Mouse (Mus musculus) erythroblast, embryonic 14.5 days (primary cell): Measurements from ENCODE around the gene Pth1r. TPM values are rescaled to one million over a fixed set of nuclear protein-coding genes. Genes with fewer than 3 reads are reported as not detected.

Source experiments
- H3K27me3 ChIP-seq: 2 replicates; pipeline ENCODE4 v1.6.1; 2012; ENCODE audit warnings: inconsistent platforms; ENCODE audit not compliant: control insufficient read depth
- H3K36me3 ChIP-seq: 2 replicates; pipeline ENCODE4 v1.6.1; 2012; ENCODE audit warnings: mild to moderate bottlenecking, inconsistent platforms; ENCODE audit not compliant: control insufficient read depth
- H3K4me1 ChIP-seq: 2 replicates; pipeline ENCODE4 v1.6.1; 2012; ENCODE audit warnings: inconsistent platforms; ENCODE audit not compliant: control insufficient read depth
- H3K4me3 ChIP-seq: replicated peaks from 2 replicates; pipeline ENCODE3; 2012; ENCODE audit warnings: moderate library complexity, mild to moderate bottlenecking, inconsistent platforms
- H3K9me3 ChIP-seq: 2 replicates; pipeline ENCODE4 v1.6.1; 2012; ENCODE audit warnings: low read length, inconsistent platforms, mixed read lengths; ENCODE audit not compliant: control insufficient read depth
- GATA1 ChIP-seq: IDR thresholded peaks from 2 replicates; pipeline ENCODE4 v1.6.1; 2012; ENCODE audit warnings: low read length, inconsistent platforms, mixed read lengths
- TAL1 ChIP-seq: IDR thresholded peaks from 3 replicates; pipeline ENCODE4 v1.6.1; 2012; ENCODE audit warnings: low read length, inconsistent platforms, mixed read lengths
- polyA plus RNA-seq: library from polyadenylated mRNA; stranded (reverse); fragments of >175 nt; gene quantifications from 2 replicates; pipeline ENCODE4 v1.2.3, GENCODE M21; 2012

Gene Pth1r
- polyA plus RNA-seq, 1 experiment, result not detected

GRCm38 (mm10) chr9:110753773-110754172 is 6.8 kb upstream of the Pth1r start:
- Histone ChIP-seq H3K27me3 (0 out of 2 replicates have a peak, but pooled peaks cover 2% of the 10 kb centered on the region), H3K4me1 (peaks cover 30% of the 10 kb centered on the region), H3K36me3 (no peaks in the 10 kb centered on the region), H3K4me3 (no peak overlapping the region), H3K9me3 (no peaks in the 10 kb centered on the region)
- no peak for TF ChIP-seq GATA1
- no peak for TF ChIP-seq TAL1

- peaks cover 30% of the 10 kb centered on the region for H3K4me1 ChIP-seq
- peaks cover 4% of the 10 kb centered on the region; the same call in 1 of the 2 replicates for H3K27me3 ChIP-seq
- no peaks in the 10 kb centered on the region for H3K9me3 ChIP-seq
- TF ChIP-seq TAL1 (no peak), GATA1 (no peak)
- H3K36me3 ChIP-seq, result no peaks in the 10 kb centered on the region
- no peak overlapping the region for H3K4me3 ChIP-seq
Observed at GRCm38 (mm10) chr9:110752917-110753435, 6.0 kb upstream of the Pth1r start.

GRCm38 (mm10) chr9:110751412-110751811 is 4.5 kb upstream of the Pth1r start:
- Histone ChIP-seq H3K36me3 (no peaks in the 10 kb centered on the region), H3K27me3 (peaks cover 8% of the 10 kb centered on the region), H3K4me1 (peaks cover 30% of the 10 kb centered on the region), H3K4me3 (no peak overlapping the region), H3K9me3 (no peaks in the 10 kb centered on the region)
- TF ChIP-seq TAL1, result no peak
- no peak for TF ChIP-seq GATA1

GRCm38 (mm10) chr9:110750404-110751187 is 3.7 kb upstream of the Pth1r start:
- TF ChIP-seq TAL1 (no peak), GATA1 (no peak)
- Histone ChIP-seq H3K4me3 (no peak overlapping the region), H3K4me1 (peaks cover 30% of the 10 kb centered on the region), H3K27me3 (peaks cover 14% of the 10 kb centered on the region), H3K36me3 (no peaks in the 10 kb centered on the region), H3K9me3 (no peaks in the 10 kb centered on the region)

- H3K4me1 ChIP-seq, result peaks cover 28% of the 10 kb centered on the region
- peaks cover 35% of the 10 kb centered on the region for H3K27me3 ChIP-seq
- TF ChIP-seq GATA1 (no peak), TAL1 (no peak)
- peaks cover 2% of the 10 kb centered on the region; the same call in 1 of the 2 replicates for H3K9me3 ChIP-seq
- no peak overlapping the region for H3K4me3 ChIP-seq
- no peaks in the 10 kb centered on the region for H3K36me3 ChIP-seq
Observed at GRCm38 (mm10) chr9:110748451-110748850, 1.5 kb upstream of the Pth1r start.

- Histone ChIP-seq H3K4me1 (peaks cover 9% of the 10 kb centered on the region), H3K27me3 (peaks cover 57% of the 10 kb centered on the region), H3K36me3 (no peaks in the 10 kb centered on the region), H3K9me3 (peaks cover 2% of the 10 kb centered on the region; the same call in 1 of the 2 replicates), H3K4me3 (no peak overlapping the region)
- TF ChIP-seq GATA1 (no peak), TAL1 (no peak)
Observed at GRCm38 (mm10) chr9:110746238-110746637, 707 bp downstream of the Pth1r start.

- H3K4me1 ChIP-seq, result peaks cover 4% of the 10 kb centered on the region
- TF ChIP-seq GATA1 (no peak), TAL1 (no peak)
- H3K36me3 ChIP-seq, result no peaks in the 10 kb centered on the region
- H3K9me3 ChIP-seq, result peaks cover 2% of the 10 kb centered on the region; the same call in 1 of the 2 replicates
- no peak overlapping the region for H3K4me3 ChIP-seq
- H3K27me3 ChIP-seq, result peaks cover 62% of the 10 kb centered on the region
Observed at GRCm38 (mm10) chr9:110745752-110746151, 1.2 kb downstream of the Pth1r start.

- H3K27me3 ChIP-seq, result peaks cover 79% of the 10 kb centered on the region
- TF ChIP-seq GATA1 (no peak), TAL1 (no peak)
- H3K9me3 ChIP-seq, result peaks cover 2% of the 10 kb centered on the region; the same call in 1 of the 2 replicates
- no peaks in the 10 kb centered on the region for H3K36me3 ChIP-seq
- no peak overlapping the region for H3K4me3 ChIP-seq
- H3K4me1 ChIP-seq, result peaks cover 2% of the 10 kb centered on the region; the same call in 1 of the 2 replicates
Observed at GRCm38 (mm10) chr9:110743456-110744323, 3.3 kb downstream of the Pth1r start.

GRCm38 (mm10) chr9:110742951-110743455 is 3.9 kb downstream of the Pth1r start:
- Histone ChIP-seq H3K9me3 (peaks cover 2% of the 10 kb centered on the region; the same call in 1 of the 2 replicates), H3K36me3 (no peaks in the 10 kb centered on the region), H3K4me1 (peaks cover 2% of the 10 kb centered on the region; the same call in 1 of the 2 replicates), H3K4me3 (peak overlapping the region; percentile 48), H3K27me3 (peaks cover 77% of the 10 kb centered on the region)
- TF ChIP-seq GATA1 (no peak), TAL1 (no peak)
